Mouse (Mus musculus) embryonic stem cell, embryonic (primary cell): ENCODE results near the gene Ptgfrn.

Experiments used
- CTCF ChIA-PET, 4 experiments: fragments of 300-600 bp in 2 of 4; fragments of 350-600 bp in 2 of 4; sonication (Branson Sonifier 250); formaldehyde crosslinking; loops; one replicate each; lab custom pipeline; 2022; ENCODE audit warnings: inconsistent platforms in 2 of 4; lab: Charles Lee
- POLR2A ChIA-PET, 4 experiments: fragments of 300-600 bp in 2 of 4; fragments of 350-600 bp in 2 of 4; sonication (Branson Sonifier 250); formaldehyde crosslinking; loops; one replicate each; lab custom pipeline; 2022; ENCODE audit warnings: antibody characterized with exemption in 4 of 4, inconsistent platforms in 1 of 4; lab: Charles Lee

Gene Ptgfrn

GRCm38 (mm10) chr3:101072506-101073215, 37.4 kb downstream of the Ptgfrn start:
- ChIA-PET POLR2A (interaction anchor here (0.6 to 2.3 kb wide), 14 partner anchors 12 to 228 kb away, joined by 3 to 6 read pairs (median 4); no protein-coding TSS in a partner anchor), CTCF (interaction anchor here in 2 of 4 experiments (0.6 to 1.7 kb wide), 2 partner anchors 74 to 98 kb away, joined by 3 to 4 read pairs; no protein-coding TSS in a partner anchor)

- ChIA-PET CTCF (no interaction called here), POLR2A (interaction anchor here in 3 of 4 experiments (0.5 to 2.3 kb wide), 13 partner anchors 17 to 142 kb away, joined by 3 to 7 read pairs (median 4); no protein-coding TSS in a partner anchor)
Observed at GRCm38 (mm10) chr3:101071576-101071975, 38.5 kb downstream of the Ptgfrn start.

GRCm38 (mm10) chr3:101070796-101071235, 39.3 kb downstream of the Ptgfrn start:
- POLR2A ChIA-PET: interaction anchor here in 3 of 4 experiments (0.6 to 1.4 kb wide), 17 partner anchors 8 to 146 kb away, joined by 3 to 7 read pairs (median 3); no protein-coding TSS in a partner anchor

GRCm38 (mm10) chr3:101070230-101070795, 39.8 kb downstream of the Ptgfrn start:
- ChIA-PET POLR2A (interaction anchor here in 2 of 4 experiments (0.6 to 1.4 kb wide), 10 partner anchors 9 to 143 kb away, joined by 3 to 6 read pairs (median 3); no protein-coding TSS in a partner anchor), CTCF (interaction anchor here in 1 of 4 experiments (0.6 kb wide), 1 partner anchor 22 kb away, joined by 3 read pairs; no protein-coding TSS in a partner anchor)

More at GRCm38 (mm10) chr3:101070796-101071235, 39.3 kb downstream of the Ptgfrn start:
- CTCF ChIA-PET: interaction anchor here in 2 of 4 experiments (0.6 kb wide), 2 partner anchors 22 to 210 kb away, joined by 3 to 6 read pairs; no protein-coding TSS in a partner anchor

GRCm38 (mm10) chr3:101068701-101069100, 41.4 kb downstream of the Ptgfrn start:
- POLR2A ChIA-PET: interaction anchor here in 2 of 4 experiments (1.1 to 3.2 kb wide), 8 partner anchors 9 to 344 kb away, joined by 3 to 18 read pairs (median 3); no protein-coding TSS in a partner anchor
- CTCF ChIA-PET: interaction anchor here in 2 of 4 experiments (0.7 to 1.5 kb wide), 2 partner anchors 69 to 1062 kb away, joined by 3 read pairs; no protein-coding TSS in a partner anchor

- POLR2A ChIA-PET: interaction anchor here in 2 of 4 experiments (0.6 to 3.2 kb wide), 9 partner anchors 8 to 134 kb away, joined by 3 to 18 read pairs (median 3); no protein-coding TSS in a partner anchor
Observed at GRCm38 (mm10) chr3:101066175-101066574, 43.9 kb downstream of the Ptgfrn start.

GRCm38 (mm10) chr3:101061865-101062585, 48.1 kb downstream of the Ptgfrn start:
- ChIA-PET CTCF (no interaction called here), POLR2A (interaction anchor here in 1 of 4 experiments (1.3 kb wide), 1 partner anchor 10 kb away, joined by 3 read pairs; no protein-coding TSS in a partner anchor)

More at GRCm38 (mm10) chr3:101066175-101066574, 43.9 kb downstream of the Ptgfrn start:
- CTCF ChIA-PET: interaction anchor here in 2 of 4 experiments (0.6 kb wide), 2 partner anchors 48 to 271 kb away, joined by 3 to 4 read pairs; no protein-coding TSS in a partner anchor

- CTCF ChIA-PET: no interaction called here
- POLR2A ChIA-PET: interaction anchor here in 2 of 4 experiments (0.5 to 1.6 kb wide), 4 partner anchors 9 to 224 kb away, joined by 3 to 5 read pairs (median 3); no protein-coding TSS in a partner anchor
Observed at GRCm38 (mm10) chr3:101059214-101059613, 50.9 kb downstream of the Ptgfrn start.

- CTCF ChIA-PET: no interaction called here
- POLR2A ChIA-PET: interaction anchor here in 1 of 4 experiments (0.7 kb wide), 1 partner anchor 9 kb away, joined by 3 read pairs; no protein-coding TSS in a partner anchor
Observed at GRCm38 (mm10) chr3:101058203-101058602, 51.9 kb downstream of the Ptgfrn start.

GRCm38 (mm10) chr3:101055216-101055615, 54.9 kb downstream of the Ptgfrn start:
- CTCF ChIA-PET: interaction anchor here in 1 of 4 experiments (0.7 kb wide), 1 partner anchor 747 kb away, joined by 4 read pairs; no protein-coding TSS in a partner anchor
- POLR2A ChIA-PET: no interaction called here

GRCm38 (mm10) chr3:101051601-101052000, 58.5 kb downstream of the Ptgfrn start:
- CTCF ChIA-PET: interaction anchor here in 1 of 4 experiments (0.6 kb wide), 1 partner anchor 1962 kb away, joined by 4 read pairs; no protein-coding TSS in a partner anchor
- POLR2A ChIA-PET: interaction anchor here in 1 of 4 experiments (0.6 to 1.3 kb wide), 3 partner anchors 36 to 280 kb away, joined by 3 to 4 read pairs (median 3); no protein-coding TSS in a partner anchor

GRCm38 (mm10) chr3:101049997-101050396, 60.1 kb downstream of the Ptgfrn start:
- ChIA-PET POLR2A (interaction anchor here in 2 of 4 experiments (0.6 to 1.0 kb wide), 3 partner anchors 13 to 1668 kb away, joined by 3 read pairs; no protein-coding TSS in a partner anchor), CTCF (no interaction called here)

- CTCF ChIA-PET: no interaction called here
- POLR2A ChIA-PET: interaction anchor here in 1 of 4 experiments (0.6 to 1.5 kb wide), 3 partner anchors 19 to 48 kb away, joined by 3 read pairs; no protein-coding TSS in a partner anchor
Observed at GRCm38 (mm10) chr3:101048781-101049180, 61.3 kb downstream of the Ptgfrn start.

- ChIA-PET CTCF (no interaction called here), POLR2A (interaction anchor here in 1 of 4 experiments (1.0 to 1.5 kb wide), 2 partner anchors 19 to 20 kb away, joined by 3 read pairs; no protein-coding TSS in a partner anchor)
Observed at GRCm38 (mm10) chr3:101047586-101048275, 62.3 kb downstream of the Ptgfrn start.

GRCm38 (mm10) chr3:101045431-101045830, 64.6 kb downstream of the Ptgfrn start:
- CTCF ChIA-PET: no interaction called here

GRCm38 (mm10) chr3:101044686-101045085, 65.4 kb downstream of the Ptgfrn start:
- ChIA-PET CTCF (interaction anchor here in 1 of 4 experiments (0.6 kb wide), 1 partner anchor 167 kb away, joined by 3 read pairs; no protein-coding TSS in a partner anchor), POLR2A (interaction anchor here in 1 of 4 experiments (0.6 kb wide), 1 partner anchor 1559 kb away, joined by 3 read pairs; no protein-coding TSS in a partner anchor)

More at GRCm38 (mm10) chr3:101045431-101045830, 64.6 kb downstream of the Ptgfrn start:
- POLR2A ChIA-PET: interaction anchor here in 1 of 4 experiments (0.6 kb wide), 1 partner anchor 1558 kb away, joined by 3 read pairs; no protein-coding TSS in a partner anchor
